Mouse (Mus musculus): Measurements from ENCODE around the gene Acbd6.

- TF ChIP-seq POLR2A (IDR thresholded peaks at IDR 0.05; ENCODE audit: extremely low read depth, insufficient read depth, low read length) = no peak
- no peak for TF ChIP-seq CTCF (IDR thresholded peaks at IDR 0.05; ENCODE audit: extremely low read depth, insufficient read depth, low read length)
Observed at GRCm38 (mm10) chr1:155724301-155724700, 166.4 kb downstream of the Acbd6 start.
